Mouse (Mus musculus) limb, embryonic 13.5 days (tissue): Measurements from ENCODE around the gene Polrmt. TPM values are rescaled to one million over a fixed set of nuclear protein-coding genes. Genes with fewer than 3 reads are reported as not detected.

Experiments
- ATAC-seq: fragments of 200-750 bp; cut with Nextera tagmentation; 2 replicates; pipeline ENCODE4 v1.8.0; 2017; ENCODE audit warnings: low read depth, moderate number of reproducible peaks, moderate TSS enrichment; ENCODE audit not compliant: low FRiP score
- H3K27ac ChIP-seq: fragments of 300-500 bp; sonication (generic); 2 replicates; pipeline ENCODE4 v1.5.1; 2015; ENCODE audit warnings: inconsistent platforms, mild to moderate bottlenecking, moderate library complexity
- H3K27me3 ChIP-seq: fragments of 300-500 bp; sonication (generic); 2 replicates; pipeline ENCODE4 v1.6.1; 2015; ENCODE audit warnings: mild to moderate bottlenecking, inconsistent platforms
- H3K36me3 ChIP-seq: fragments of 300-500 bp; sonication (generic); 2 replicates; pipeline ENCODE4 v1.6.1; 2015; ENCODE audit warnings: inconsistent platforms, mild to moderate bottlenecking, moderate library complexity
- H3K4me1 ChIP-seq: fragments of 300-500 bp; sonication (generic); 2 replicates; pipeline ENCODE4 v1.6.1; 2015; ENCODE audit warnings: inconsistent platforms
- H3K4me2 ChIP-seq: fragments of 300-500 bp; sonication (generic); replicated peaks from 2 replicates; pipeline ENCODE4 v1.6.1; 2015; ENCODE audit warnings: inconsistent platforms, mild to moderate bottlenecking, moderate library complexity
- H3K4me3 ChIP-seq: fragments of 300-500 bp; sonication (generic); 2 replicates; pipeline ENCODE4 v1.5.1; 2015; ENCODE audit warnings: moderate library complexity, mild to moderate bottlenecking, inconsistent platforms
- H3K9ac ChIP-seq: fragments of 300-500 bp; sonication (generic); 2 replicates; pipeline ENCODE4 v1.6.1; 2015; ENCODE audit warnings: mild to moderate bottlenecking, inconsistent platforms
- H3K9me3 ChIP-seq: fragments of 300-500 bp; sonication (generic); 2 replicates; pipeline ENCODE4 v1.6.1; 2016; ENCODE audit warnings: inconsistent platforms
- WGBS: fragments of 180-500 bp; shearing (Covaris S2); methylation state at CpG from one replicate; pipeline ENCODE4 v1.1.7; 2015; 5-methylcytosine and 5-hydroxymethylcytosine counted together
- polyA plus RNA-seq: library from polyadenylated mRNA; unstranded; fragments of >200 nt; fragmentation: Nextera tagmentation; extraction: Ambion mirVana; gene quantifications from 2 replicates; pipeline ENCODE4 v1.2.1, GENCODE M21; 2015

Polrmt gene
- polyA plus RNA-seq, 1 experiment from 2014 or later, result 49.4 TPM

DNA sequence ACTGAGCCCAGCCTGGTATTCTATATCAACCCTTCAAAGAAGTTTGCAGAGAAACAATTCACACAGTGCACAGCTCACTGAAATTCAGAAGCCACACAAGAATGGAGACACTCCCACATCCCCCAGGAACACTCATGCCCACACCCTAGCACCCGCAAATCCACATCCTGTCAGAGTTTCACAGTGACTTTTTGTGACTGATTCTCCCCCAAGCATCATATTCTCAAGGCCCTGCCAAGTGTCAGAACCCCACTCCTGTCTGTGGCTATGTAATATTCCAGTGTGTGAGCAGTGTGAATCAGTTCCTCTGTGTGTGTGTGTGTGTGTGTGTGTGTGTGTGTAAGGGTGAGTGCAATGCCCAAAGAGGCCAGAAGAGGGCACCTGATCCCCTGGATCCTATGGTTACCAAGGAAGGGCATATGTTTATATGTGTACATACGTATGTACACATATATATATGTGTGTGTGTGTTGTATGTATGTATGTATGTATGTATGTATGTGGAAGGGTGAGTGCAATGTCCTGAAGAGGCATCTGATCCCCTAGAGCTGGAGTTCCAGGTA, 54.3 kb downstream of the Polrmt start:
- no peak overlapping the region for H3K9ac ChIP-seq
- ATAC-seq, result no peak
- peaks cover 25% of the 10 kb centered on the region for H3K36me3 ChIP-seq
- no peak overlapping the region for H3K27ac ChIP-seq
- no peaks in the 10 kb centered on the region for H3K9me3 ChIP-seq
- no peak overlapping the region for H3K4me2 ChIP-seq
- no peak overlapping the region for H3K4me3 ChIP-seq
- H3K27me3 ChIP-seq, result no peaks in the 10 kb centered on the region
- H3K4me1 ChIP-seq, result peaks cover 29% of the 10 kb centered on the region
- WGBS, result 96% methylated on average over 2 of the region's 2 CpGs

DNA sequence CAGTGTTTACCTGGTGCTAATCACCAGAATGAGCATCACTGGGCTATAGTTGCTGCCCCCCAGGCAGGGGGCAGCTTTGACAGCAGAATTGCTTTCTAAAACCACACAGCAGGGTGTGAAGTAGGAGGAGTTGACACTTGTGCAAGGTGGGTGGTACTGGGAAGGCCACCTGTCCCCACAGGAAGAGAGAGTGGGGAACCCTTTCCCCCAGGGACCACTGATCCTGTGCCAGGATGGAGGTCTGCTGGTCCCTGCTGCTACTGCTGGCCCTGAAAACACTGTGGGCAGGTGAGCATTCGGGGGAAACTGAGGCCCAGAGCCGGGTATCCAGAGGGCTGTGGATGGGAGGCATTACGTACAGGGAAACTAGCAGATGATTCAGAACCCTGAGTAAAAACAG, 57.2 kb downstream of the Polrmt start:
- ATAC-seq, result no peak
- WGBS, result 90% methylated on average over 3 of the region's 3 CpGs
- Histone ChIP-seq H3K4me3 (no peak overlapping the region), H3K36me3 (peaks cover 53% of the 10 kb centered on the region), H3K4me1 (peaks cover 2% of the 10 kb centered on the region; the same call in 1 of the 2 replicates), H3K9me3 (no peaks in the 10 kb centered on the region), H3K4me2 (no peak overlapping the region), H3K27me3 (no peaks in the 10 kb centered on the region), H3K9ac (no peak overlapping the region), H3K27ac (no peak overlapping the region)

GRCm38 (mm10) chr10:79688720-79689119, 57.7 kb downstream of the Polrmt start, which contains the start of gene Gzmm:
TSS of gene Gzmm (plus strand) at chr10:79689020.
- no peak within 1 kb of the TSS for H3K27ac ChIP-seq
- no peak within 1 kb of the TSS for H3K4me3 ChIP-seq
- H3K9me3 ChIP-seq, result no peaks in the 10 kb centered on the region
- no peak within 1 kb of the TSS for H3K4me2 ChIP-seq
- WGBS, result 73% methylated on average over 4 of the region's 4 CpGs
- peaks cover 6% of the 10 kb centered on the region for H3K4me1 ChIP-seq
- H3K36me3 ChIP-seq, result peaks cover 53% of the 10 kb centered on the region
- no peak for ATAC-seq
- H3K9ac ChIP-seq, result no peak within 1 kb of the TSS
- no peaks in the 10 kb centered on the region for H3K27me3 ChIP-seq

DNA sequence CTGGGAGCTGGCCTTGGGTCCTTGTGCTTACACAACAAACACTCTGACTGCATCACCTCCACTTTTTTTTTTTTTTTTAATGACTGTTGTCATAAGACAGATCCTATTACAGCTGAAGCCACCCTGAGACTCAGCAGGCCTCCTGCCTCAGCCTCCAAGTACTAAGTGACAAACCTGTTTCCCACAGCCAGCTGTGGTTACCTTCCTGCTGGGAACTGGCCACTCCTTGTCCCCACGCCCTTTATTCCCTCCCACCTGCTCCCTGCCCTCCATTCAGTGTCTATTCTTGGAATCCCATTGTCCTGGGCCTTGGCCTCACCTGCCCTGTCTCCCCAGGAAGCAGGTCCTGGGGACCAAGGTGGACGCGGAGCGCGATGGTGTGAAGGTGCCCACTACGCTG, 58.9 kb downstream of the Polrmt start:
- Histone ChIP-seq H3K27me3 (no peaks in the 10 kb centered on the region), H3K9ac (no peak overlapping the region), H3K4me1 (peaks cover 16% of the 10 kb centered on the region), H3K36me3 (peaks cover 53% of the 10 kb centered on the region), H3K4me2 (no peak overlapping the region), H3K4me3 (no peak overlapping the region), H3K9me3 (no peaks in the 10 kb centered on the region), H3K27ac (no peak overlapping the region)
- no peak for ATAC-seq
- WGBS, result 95% methylated on average over 6 of the region's 6 CpGs

DNA sequence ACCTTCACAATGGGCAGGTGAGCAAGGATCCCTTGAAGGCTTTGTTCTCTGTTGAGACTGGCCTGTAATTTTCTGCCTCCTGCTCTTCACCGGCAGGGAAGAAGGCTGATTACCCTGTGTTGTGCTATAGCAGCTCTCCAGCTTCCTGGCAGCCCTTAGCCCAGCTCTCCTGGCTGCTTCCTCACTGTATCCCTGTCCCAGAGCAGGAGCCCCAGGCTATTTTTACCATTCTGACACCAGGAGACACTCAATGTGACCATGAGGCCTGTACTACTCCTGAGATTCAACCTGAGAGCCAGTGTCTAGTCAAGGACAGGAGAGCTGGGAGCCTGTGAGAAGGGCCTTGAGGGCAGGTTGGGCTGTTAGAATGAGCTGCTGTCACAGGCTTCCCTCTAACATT, 59.7 kb downstream of the Polrmt start:
- 94% methylated on average over 1 of the region's 1 CpGs for WGBS
- Histone ChIP-seq H3K9ac (no peak overlapping the region), H3K27ac (no peak overlapping the region), H3K36me3 (peaks cover 53% of the 10 kb centered on the region), H3K4me1 (peaks cover 16% of the 10 kb centered on the region), H3K4me3 (no peak overlapping the region), H3K4me2 (no peak overlapping the region), H3K27me3 (no peaks in the 10 kb centered on the region), H3K9me3 (no peaks in the 10 kb centered on the region)
- no peak for ATAC-seq

GRCm38 (mm10) chr10:79686219-79686618, 60.2 kb downstream of the Polrmt start:
- no peak overlapping the region for H3K9ac ChIP-seq
- H3K4me3 ChIP-seq, result no peak overlapping the region
- H3K27ac ChIP-seq, result no peak overlapping the region
- H3K36me3 ChIP-seq, result peaks cover 53% of the 10 kb centered on the region
- H3K4me2 ChIP-seq, result no peak overlapping the region
- no peak for ATAC-seq
- no peaks in the 10 kb centered on the region for H3K27me3 ChIP-seq
- no peaks in the 10 kb centered on the region for H3K9me3 ChIP-seq
- peaks cover 18% of the 10 kb centered on the region for H3K4me1 ChIP-seq
- WGBS, result 91% methylated on average over 2 of the region's 2 CpGs

Other genes starting within 250 kb of the Polrmt start
- gene Plpp2, start 212.8 kb downstream of the Polrmt start, polyA plus RNA-seq, result 22.6 and 23.2 TPM in 2 replicates
- gene Mier2, start 191.4 kb downstream of the Polrmt start, polyA plus RNA-seq, result 70.1 and 74.5 TPM in 2 replicates
- gene Theg, start 159.2 kb downstream of the Polrmt start, polyA plus RNA-seq, result not detected in 2 replicates
- 0.03 and 0.05 TPM in 2 replicates for gene C2cd4c, start 132.6 kb downstream of the Polrmt start, polyA plus RNA-seq
- 11.3 and 11.9 TPM in 2 replicates for gene Shc2, start 108.7 kb downstream of the Polrmt start, polyA plus RNA-seq
- not detected in 2 replicates for gene Odf3l2, start 100.8 kb downstream of the Polrmt start, polyA plus RNA-seq
- 7.0 and 8.2 TPM in 2 replicates for gene Madcam1, start 82.0 kb downstream of the Polrmt start, polyA plus RNA-seq
- gene Tpgs1, start 77.2 kb downstream of the Polrmt start, polyA plus RNA-seq, result 62.0 and 65.9 TPM in 2 replicates
- 116 and 123 TPM in 2 replicates for gene Cdc34, start 64.4 kb downstream of the Polrmt start, polyA plus RNA-seq
- gene Gzmm, start 57.6 kb downstream of the Polrmt start, polyA plus RNA-seq, result 0.83 and 0.92 TPM in 2 replicates
- gene Bsg, start 42.1 kb downstream of the Polrmt start, polyA plus RNA-seq, result 761 and 775 TPM in 2 replicates
- not detected in 2 replicates for gene Hcn2, start 29.9 kb downstream of the Polrmt start, polyA plus RNA-seq
- gene Fgf22, start 8.5 kb upstream of the Polrmt start, polyA plus RNA-seq, result 0.34 and 0.47 TPM in 2 replicates
- gene Rnf126, start 20.4 kb upstream of the Polrmt start, polyA plus RNA-seq, result 93.0 and 95.4 TPM in 2 replicates
- 7.0 and 7.8 TPM in 2 replicates for gene Fstl3, start 30.7 kb upstream of the Polrmt start, polyA plus RNA-seq
- 0.11 TPM in 1 of 2 replicates, not detected in the other for gene Prss57, start 44.4 kb upstream of the Polrmt start, polyA plus RNA-seq
- 101 TPM in 2 replicates for gene Palm, start 47.0 kb upstream of the Polrmt start, polyA plus RNA-seq
- 0.90 and 1.4 TPM in 2 replicates for gene Misp, start 74.4 kb upstream of the Polrmt start, polyA plus RNA-seq
- gene Ptbp1, start 107.8 kb upstream of the Polrmt start, polyA plus RNA-seq, result 347 and 366 TPM in 2 replicates
- gene Prtn3, start 127.9 kb upstream of the Polrmt start, polyA plus RNA-seq, result 11.1 and 11.3 TPM in 2 replicates
- 138 and 142 TPM in 2 replicates for gene Plppr3, start 128.1 kb upstream of the Polrmt start, polyA plus RNA-seq
- gene Elane, start 139.7 kb upstream of the Polrmt start, polyA plus RNA-seq, result 0.29 and 0.86 TPM in 2 replicates
- not detected in 2 replicates for gene Cfd, start 144.3 kb upstream of the Polrmt start, polyA plus RNA-seq
- gene Med16, start 162.3 kb upstream of the Polrmt start, polyA plus RNA-seq, result 44.9 and 46.8 TPM in 2 replicates
- 20.3 TPM in 1 of 2 replicates, not detected in the other for gene Gm26602, start 164.3 kb upstream of the Polrmt start, polyA plus RNA-seq
- 0.94 and 1.0 TPM in 2 replicates for gene Kiss1r, start 170.4 kb upstream of the Polrmt start, polyA plus RNA-seq
- 186 and 188 TPM in 2 replicates for gene R3hdm4, start 174.6 kb upstream of the Polrmt start, polyA plus RNA-seq
- gene Arid3a, start 180.5 kb upstream of the Polrmt start, polyA plus RNA-seq, result 5.5 and 6.2 TPM in 2 replicates
- gene Wdr18, start 213.6 kb upstream of the Polrmt start, polyA plus RNA-seq, result 105 and 106 TPM in 2 replicates
- 0.41 and 0.73 TPM in 2 replicates for gene Grin3b, start 224.1 kb upstream of the Polrmt start, polyA plus RNA-seq
- 16.0 and 19.5 TPM in 2 replicates for gene Tmem259, start 237.7 kb upstream of the Polrmt start, polyA plus RNA-seq
- gene Cnn2, start 242.0 kb upstream of the Polrmt start, polyA plus RNA-seq, result 287 and 299 TPM in 2 replicates
- gene Abca7, start 249.9 kb upstream of the Polrmt start, polyA plus RNA-seq, result 1.8 and 1.9 TPM in 2 replicates